Mouse (Mus musculus): ENCODE measurements at regions not wholly inside any gene's neighbourhood (a gene's known extent, or its start where the extent isn't known, plus 50 kb on each side); places are given as distances from the start of the nearest gene placed in this dataset.
"Not testable (repeated sequence)": the region's sequence is repeated elsewhere in the genome, so short reads cannot be mapped to it uniquely, and the experiment has no call there.

- no peak for ATAC-seq
Observed at GRCm38 (mm10) chr8:116024811-116025210, 317.2 kb upstream of the Maf start.

- ATAC-seq = no peak
Observed at GRCm38 (mm10) chr8:116021691-116022090, 314.1 kb upstream of the Maf start.

GRCm38 (mm10) chr8:115995320-115995719 is 287.7 kb upstream of the Maf start:
- ATAC-seq = no peak

GRCm38 (mm10) chr8:115991989-115992388 is 284.4 kb upstream of the Maf start:
- ATAC-seq = no peak

- ATAC-seq = no peak
Observed at GRCm38 (mm10) chr8:115983397-115983796, 275.8 kb upstream of the Maf start.

- ATAC-seq = no peak
Observed at GRCm38 (mm10) chr8:115982326-115982725, 274.7 kb upstream of the Maf start.

GRCm38 (mm10) chr8:115981426-115981825 is 273.8 kb upstream of the Maf start:
- no peak for ATAC-seq

GRCm38 (mm10) chr8:115980616-115981015 is 273.0 kb upstream of the Maf start:
- ATAC-seq = no peak

GRCm38 (mm10) chr8:115977152-115977551 is 269.6 kb upstream of the Maf start:
- no peak for ATAC-seq

GRCm38 (mm10) chr8:115974706-115975105 is 267.1 kb upstream of the Maf start:
- ATAC-seq = no peak

GRCm38 (mm10) chr8:115971351-115971750 is 263.8 kb upstream of the Maf start:
- not testable (repeated sequence) for ATAC-seq

GRCm38 (mm10) chr8:115968121-115968520 is 260.5 kb upstream of the Maf start:
- no peak for ATAC-seq

GRCm38 (mm10) chr8:115965981-115966380 is 258.4 kb upstream of the Maf start:
- no peak for ATAC-seq

- ATAC-seq = no peak
Observed at GRCm38 (mm10) chr8:115955371-115955770, 247.8 kb upstream of the Maf start.

GRCm38 (mm10) chr8:115953783-115954470 is 246.3 kb upstream of the Maf start:
- ATAC-seq = no peak

- no peak for ATAC-seq
Observed at GRCm38 (mm10) chr8:115952496-115952895, 244.9 kb upstream of the Maf start.

GRCm38 (mm10) chr8:115948916-115949315 is 241.3 kb upstream of the Maf start:
- ATAC-seq = no peak

- no peak for ATAC-seq
Observed at GRCm38 (mm10) chr8:115948036-115948435, 240.4 kb upstream of the Maf start.

GRCm38 (mm10) chr8:115942731-115943509 is 235.3 kb upstream of the Maf start:
- no peak for ATAC-seq

- ATAC-seq = no peak
Observed at GRCm38 (mm10) chr8:115929472-115930210, 222.0 kb upstream of the Maf start.

GRCm38 (mm10) chr8:115921889-115922288 is 214.3 kb upstream of the Maf start:
- ATAC-seq = no peak

GRCm38 (mm10) chr8:115906650-115907049 is 199.1 kb upstream of the Maf start:
- ATAC-seq = no peak

- no peak for ATAC-seq
Observed at GRCm38 (mm10) chr8:115903853-115904420, 196.3 kb upstream of the Maf start.

Data from CD4-positive, CD25-positive, alpha-beta regulatory T cell, adult 4 months (primary cell).